ENCODE assay signal across 12 mouse cellular contexts in genomic region chr3:79144085-79144484, GRCm38 (mm10).
DNase-seq lines count a peak whose midpoint lies in the region; ATAC-seq and TF ChIP-seq lines count a peak whose summit lies in the region.
"Had no signal": no experiment of that assay in that cellular context is flagged by ENCODE, and none has a peak within 500 bp of the region (broad histone marks: within the 10 kb centered on the region; RNA-seq: fewer than 3 reads in every experiment).

No protein-coding gene starts in this region.

- DNase-seq in cerebellum, adult 2 months: peak in 1 of 2 experiments; percentile 29
- no peak for DNase-seq in hindbrain, embryonic 10.5 days (ENCODE audit: low spot score)
- no peak for DNase-seq in forebrain, embryonic 10.5 days (ENCODE audit: extremely low spot score, low spot score)
- DNase-seq in midbrain, embryonic 14.5 days: peak; percentile 47
- no peak for DNase-seq in adrenal gland, adult 8-10 months
- DNase-seq: lung, adult 18-20 months; thymus, postnatal 14 days had no signal

- H3K9me3 ChIP-seq in hindbrain, embryonic 12.5 days (replicated peaks): no peaks in the 10 kb centered on the region
- no peaks in the 10 kb centered on the region for H3K9me3 ChIP-seq in hindbrain, embryonic 10.5 days
- no peaks in the 10 kb centered on the region for H3K9me3 ChIP-seq in forebrain, embryonic 10.5 days
- H3K9me3 ChIP-seq in midbrain, embryonic 14.5 days (ENCODE audit: control insufficient read depth, low read length): no peaks in the 10 kb centered on the region
- H3K9me3 ChIP-seq: limb, embryonic 10.5 days; megakaryocyte, embryonic 14.5 days had no signal

- no peak for ATAC-seq in cerebellum, adult (ENCODE audit: insufficient number of reproducible peaks, low FRiP score, low TSS enrichment)
- ATAC-seq in hindbrain, embryonic 12.5 days (ENCODE audit: low FRiP score): no peak
- no peak for ATAC-seq in midbrain, embryonic 14.5 days (ENCODE audit: low FRiP score, low TSS enrichment)
- ATAC-seq in erythroid progenitor cell, adult 5-6 weeks (replicated peaks; ENCODE audit: low FRiP score, poor library complexity, severe bottlenecking): no peak

- no peak overlapping the region for H3K27ac ChIP-seq in cerebellum, adult 2 months (ENCODE audit: insufficient read depth, low read length)
- peak overlapping the region; percentile 79; the same call in 1 of the 2 replicates for H3K27ac ChIP-seq in hindbrain, embryonic 12.5 days
- no peak overlapping the region for H3K27ac ChIP-seq in hindbrain, embryonic 10.5 days
- H3K27ac ChIP-seq in forebrain, embryonic 10.5 days: peak overlapping the region; percentile 85; the same call in 1 of the 2 replicates
- peak overlapping the region; percentile 16; the same call in 1 of the 2 replicates for H3K27ac ChIP-seq in midbrain, embryonic 14.5 days (replicated peaks; ENCODE audit: low read depth, low read length)

- H3K4me1 ChIP-seq in cerebellum, adult 2 months (ENCODE audit: control insufficient read depth, insufficient read depth, low read length): no peaks in the 10 kb centered on the region; the same call in 1 of the 2 replicates
- H3K4me1 ChIP-seq in hindbrain, embryonic 12.5 days: peaks cover 32% of the 10 kb centered on the region
- H3K4me1 ChIP-seq in hindbrain, embryonic 10.5 days (replicated peaks): peaks cover 26% of the 10 kb centered on the region
- peaks cover 30% of the 10 kb centered on the region for H3K4me1 ChIP-seq in forebrain, embryonic 10.5 days
- peaks cover 32% of the 10 kb centered on the region for H3K4me1 ChIP-seq in midbrain, embryonic 14.5 days (ENCODE audit: control insufficient read depth, insufficient read depth, low read length)

- peak overlapping the region; percentile 50 for H3K4me2 ChIP-seq in hindbrain, embryonic 12.5 days (replicated peaks)
- peak overlapping the region; percentile 62 for H3K4me2 ChIP-seq in midbrain, embryonic 14.5 days (ENCODE audit: low read length)

- TF ChIP-seq POLR2A in cerebellum, adult 2 months (IDR thresholded peaks at IDR 0.05; ENCODE audit: borderline replicate concordance, insufficient read depth, low read length): no peak

- no peaks in the 10 kb centered on the region for H3K36me3 ChIP-seq in hindbrain, embryonic 12.5 days
- H3K36me3 ChIP-seq in hindbrain, embryonic 10.5 days: no peaks in the 10 kb centered on the region
- no peaks in the 10 kb centered on the region for H3K36me3 ChIP-seq in forebrain, embryonic 10.5 days (replicated peaks)
- no peaks in the 10 kb centered on the region for H3K36me3 ChIP-seq in midbrain, embryonic 14.5 days (ENCODE audit: control insufficient read depth, insufficient read depth, low read length)
- H3K36me3 ChIP-seq: limb, embryonic 10.5 days had no signal

- H3K27me3 ChIP-seq in cerebellum, adult 2 months (ENCODE audit: control insufficient read depth, insufficient read depth, low read length): no peaks in the 10 kb centered on the region
- H3K27me3 ChIP-seq in hindbrain, embryonic 12.5 days: no peaks in the 10 kb centered on the region
- no peaks in the 10 kb centered on the region for H3K27me3 ChIP-seq in hindbrain, embryonic 10.5 days (ENCODE audit: insufficient read depth, poor library complexity, severe bottlenecking)
- H3K27me3 ChIP-seq in forebrain, embryonic 10.5 days (ENCODE audit: poor library complexity, severe bottlenecking): no peaks in the 10 kb centered on the region
- H3K27me3 ChIP-seq in midbrain, embryonic 14.5 days (ENCODE audit: control insufficient read depth, insufficient read depth, low read length): no peaks in the 10 kb centered on the region
- H3K27me3 ChIP-seq: megakaryocyte, embryonic 14.5 days had no signal

- no peak overlapping the region for H3K9ac ChIP-seq in hindbrain, embryonic 12.5 days
- H3K9ac ChIP-seq in midbrain, embryonic 14.5 days (replicated peaks; ENCODE audit: low read length): peak overlapping the region; percentile 60

- 32% methylated on average over 6 of the region's 6 CpGs for WGBS in cerebellum, adult 2 months
- 62% methylated on average over 6 of the region's 6 CpGs for WGBS in hindbrain, embryonic 12.5 days
- 79% methylated on average over 6 of the region's 6 CpGs for WGBS in hindbrain, embryonic 10.5 days
- 77% methylated on average over 6 of the region's 6 CpGs for WGBS in forebrain, embryonic 10.5 days
- 51% methylated on average over 6 of the region's 6 CpGs for WGBS in midbrain, embryonic 14.5 days

- no peak for TF ChIP-seq CTCF in cerebellum, adult 2 months (IDR thresholded peaks at IDR 0.05; ENCODE audit: borderline replicate concordance, insufficient read depth, low read depth, low read length)

- peak overlapping the region; percentile 34 for H3K4me3 ChIP-seq in cerebellum, adult 2 months (replicated peaks; ENCODE audit: insufficient read depth, low read depth, low read length)
- peak overlapping the region; percentile 22; the same call in 1 of the 2 replicates for H3K4me3 ChIP-seq in hindbrain, embryonic 12.5 days
- H3K4me3 ChIP-seq in hindbrain, embryonic 10.5 days: no peak overlapping the region
- peak overlapping the region; percentile 34; the same call in 1 of the 2 replicates for H3K4me3 ChIP-seq in forebrain, embryonic 10.5 days
- H3K4me3 ChIP-seq in midbrain, embryonic 14.5 days (replicated peaks; ENCODE audit: low read depth, low read length): peak overlapping the region; percentile 42
- H3K4me3 ChIP-seq: limb, embryonic 10.5 days; megakaryocyte, embryonic 14.5 days had no signal

Comparison
In these comparisons a context has a peak if more than half of its experiments do, and no peak if none do; other contexts are left out.
1. H3K27ac ChIP-seq: peak in hindbrain, embryonic 12.5 days (single experiment), forebrain, embryonic 10.5 days (single experiment) and midbrain, embryonic 14.5 days (single experiment); none in cerebellum, adult 2 months (single experiment) and hindbrain, embryonic 10.5 days (single experiment).